Mouse (Mus musculus): ENCODE results near the gene BC051142.
"Not testable (repeated sequence)": the region's sequence is repeated elsewhere in the genome, so short reads cannot be mapped to it uniquely, and the experiment has no call there.

Gene BC051142

GRCm38 (mm10) chr17:34398058-34398710 is 436 bp upstream of the BC051142 start:
- DNase-seq (ENCODE audit: low spot score), result peak; percentile 62

DNA sequence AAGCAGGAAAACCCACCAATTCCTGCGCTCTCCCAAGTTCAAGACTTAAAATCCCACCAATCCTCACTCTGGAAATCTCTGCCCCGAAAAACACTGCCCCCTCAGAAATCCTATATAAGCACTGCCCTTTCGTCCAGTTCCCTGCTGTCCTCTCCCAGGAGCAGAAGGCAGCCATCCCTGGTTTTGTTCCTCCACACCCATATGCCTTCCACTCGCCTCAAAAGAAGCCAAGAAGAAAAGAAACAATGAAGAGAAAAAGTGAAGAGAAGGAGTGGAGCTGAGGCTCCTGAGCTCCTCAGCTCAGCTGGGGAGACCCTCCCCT is 735 bp downstream of the BC051142 start:
- no peak for DNase-seq (ENCODE audit: low spot score)

DNA sequence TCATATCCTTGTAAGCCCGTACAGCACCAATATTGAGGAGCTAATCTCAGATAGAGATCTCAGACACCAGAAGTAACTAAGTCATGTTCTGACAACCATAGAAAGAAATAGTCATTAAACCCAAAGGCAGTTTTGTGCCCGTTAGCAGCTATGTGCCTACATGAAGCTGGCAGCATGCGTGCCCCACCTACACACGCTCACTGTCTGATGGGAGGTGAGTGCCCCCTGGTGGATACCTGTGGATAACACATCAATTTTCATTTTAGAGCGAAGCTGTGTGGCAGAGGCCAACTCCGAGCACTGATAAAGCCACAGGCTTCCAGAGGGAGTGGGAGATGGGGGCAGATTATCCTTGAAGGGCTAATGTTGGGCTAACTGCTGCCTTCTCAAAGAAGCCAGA is 12.5 kb downstream of the BC051142 start:
- DNase-seq (ENCODE audit: low spot score), result peak; percentile 11

DNA sequence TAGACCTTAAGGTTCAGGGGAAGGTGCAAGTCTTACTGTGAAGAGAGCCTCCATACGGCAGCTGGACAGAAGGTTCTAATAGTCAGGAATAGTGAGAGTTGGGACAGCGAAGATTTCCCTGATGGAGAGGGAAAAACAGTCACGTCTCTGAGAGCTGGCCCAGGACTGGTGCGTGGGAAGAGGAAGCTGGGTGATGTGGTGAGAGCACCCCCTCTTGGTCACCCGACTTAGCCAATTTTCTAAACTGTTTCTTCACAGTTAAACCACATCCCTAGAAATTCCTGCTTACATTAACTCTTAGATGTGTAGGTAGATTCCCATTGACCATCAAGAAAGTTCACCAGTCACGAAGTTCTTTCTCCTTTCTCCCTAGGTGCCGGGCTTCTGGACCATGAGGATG is 21.4 kb downstream of the BC051142 start:
- no peak for DNase-seq (ENCODE audit: low spot score)

- DNase-seq (ENCODE audit: low spot score), result no peak
Observed at GRCm38 (mm10) chr17:34427597-34427996, 29.0 kb downstream of the BC051142 start.

- no peak for DNase-seq (ENCODE audit: low spot score)
Observed at GRCm38 (mm10) chr17:34437120-34437519, 38.5 kb downstream of the BC051142 start.

DNA sequence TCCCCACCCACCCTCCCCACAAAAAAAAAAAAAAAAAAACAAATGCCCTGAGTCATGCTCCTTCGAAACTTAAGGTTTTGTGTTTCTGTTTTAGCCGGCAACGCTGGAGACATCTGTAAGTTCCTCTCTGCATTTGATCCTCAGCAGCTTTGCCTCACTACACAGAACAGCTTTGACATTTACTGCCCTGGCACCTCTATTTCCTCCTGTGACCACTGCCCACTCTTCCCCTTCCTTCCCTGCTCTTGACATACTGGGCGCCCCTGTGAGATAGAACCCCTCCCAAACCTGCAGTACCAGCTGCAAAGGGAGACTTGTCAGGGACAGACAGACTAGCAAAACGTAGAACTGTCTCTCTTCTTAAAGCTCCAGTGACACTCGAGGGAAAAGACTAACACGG is 39.0 kb downstream of the BC051142 start:
- no peak for DNase-seq (ENCODE audit: low spot score)

DNA sequence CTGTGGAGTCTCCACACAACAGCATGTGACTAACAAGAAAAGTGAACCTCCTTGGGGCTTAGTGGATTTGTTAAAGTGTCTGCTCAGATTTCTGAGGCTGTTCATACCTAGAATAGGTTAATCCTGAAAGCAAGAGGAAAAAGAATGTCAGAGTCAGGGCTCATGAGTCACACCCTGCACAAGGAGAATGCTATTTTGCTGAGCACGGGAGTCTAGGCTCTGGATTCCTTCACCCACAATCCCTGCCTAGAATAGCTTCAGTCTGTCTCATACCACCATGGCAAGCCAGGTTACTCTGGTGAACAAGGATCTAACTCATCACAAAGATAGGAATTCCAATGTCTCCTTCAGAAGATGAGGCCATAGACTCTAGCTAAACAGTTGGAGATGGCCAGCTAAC is 40.0 kb downstream of the BC051142 start:
- no peak for DNase-seq (ENCODE audit: low spot score)

DNA sequence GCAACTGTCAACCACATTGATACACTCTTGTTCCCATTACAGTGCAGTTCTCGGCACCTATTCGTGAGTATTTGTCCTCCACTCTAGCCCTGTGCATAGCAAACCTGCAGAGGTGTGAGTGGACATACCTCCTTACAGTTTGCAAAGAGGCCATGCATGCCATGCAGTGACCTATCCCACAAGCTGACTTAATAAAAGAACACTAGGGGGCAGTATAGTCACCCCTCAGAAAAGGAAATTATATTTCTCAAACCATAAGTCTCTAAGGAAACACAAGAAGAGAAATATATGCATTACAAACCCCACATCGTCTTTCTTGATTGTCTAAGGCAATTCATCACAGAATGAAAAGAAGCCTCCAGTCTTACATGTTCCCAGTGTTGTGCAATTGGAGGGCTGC is 41.2 kb downstream of the BC051142 start:
- DNase-seq (ENCODE audit: low spot score), result peak; percentile 44

DNA sequence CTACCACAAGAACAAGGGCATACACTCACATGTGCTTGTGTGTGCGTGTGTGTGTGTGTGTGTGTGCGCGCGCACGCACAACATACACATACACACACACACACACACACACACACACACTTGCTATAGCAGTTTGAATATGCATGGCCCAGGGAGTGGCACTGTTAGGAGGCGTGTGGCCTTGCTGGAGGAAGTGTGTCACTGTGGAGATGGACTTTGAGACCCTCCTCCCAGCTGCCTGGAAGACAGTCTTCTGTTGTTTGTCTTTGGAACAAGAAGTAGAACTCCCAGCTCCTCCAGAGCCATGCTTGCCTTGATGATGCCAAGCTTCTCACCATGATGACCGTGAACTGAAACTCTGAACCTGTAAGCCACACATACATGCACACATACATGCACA is 43.4 kb downstream of the BC051142 start:
- no peak for DNase-seq (ENCODE audit: low spot score)

DNA sequence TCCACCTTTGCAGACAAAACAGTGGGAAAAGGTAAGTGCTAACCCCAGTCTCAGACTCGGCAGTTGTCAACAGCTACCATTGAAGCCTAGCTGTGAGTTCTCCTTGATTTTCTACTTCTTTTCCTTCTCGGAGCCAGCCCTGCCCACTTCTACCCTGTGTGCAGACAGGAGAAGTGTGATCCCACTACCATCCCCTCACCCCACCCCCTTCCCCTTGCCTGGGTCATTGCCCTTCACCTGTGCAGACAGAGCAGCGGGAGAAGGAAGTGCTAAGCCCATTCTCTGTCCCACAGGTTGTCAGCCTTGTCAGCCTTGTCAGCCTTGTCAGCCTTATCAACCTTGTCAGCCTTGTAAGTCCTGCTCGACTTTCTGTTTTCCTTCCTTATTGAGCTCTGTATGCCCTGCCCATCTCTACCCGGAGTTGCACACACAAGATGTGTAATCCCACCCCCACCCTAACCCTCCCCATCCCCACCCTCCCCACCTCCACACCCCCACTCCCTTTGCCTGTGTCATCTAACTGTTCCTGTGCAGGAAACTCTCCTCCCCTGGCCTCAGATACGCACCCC is 49.9 kb downstream of the BC051142 start:
- DNase-seq (ENCODE audit: low spot score), result no peak

- no peak for DNase-seq (ENCODE audit: low spot score)
Observed at GRCm38 (mm10) chr17:34457668-34458067, 59.0 kb downstream of the BC051142 start.

- DNase-seq (ENCODE audit: low spot score), result no peak
Observed at GRCm38 (mm10) chr17:34459255-34459654, 60.6 kb downstream of the BC051142 start.

DNA sequence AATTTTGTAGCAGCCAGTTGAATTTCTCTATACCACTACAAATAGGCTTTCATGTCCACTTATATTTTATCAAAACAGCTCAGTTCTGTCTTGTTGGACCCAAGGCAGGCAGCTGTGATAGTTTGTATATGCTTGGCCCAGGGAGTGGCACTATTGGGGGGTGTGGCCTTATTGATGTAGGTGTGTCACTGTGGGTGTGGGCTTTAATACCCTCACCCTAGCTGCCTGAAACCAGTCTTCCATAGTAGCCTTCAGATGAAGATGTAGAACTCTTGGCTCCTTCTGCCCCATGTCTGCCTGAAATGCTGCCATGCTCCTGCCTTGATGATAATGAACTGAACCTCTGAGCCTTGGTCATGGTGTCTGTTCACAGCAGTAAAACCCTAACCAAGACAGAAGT is 67.3 kb downstream of the BC051142 start:
- DNase-seq (ENCODE audit: low spot score), result not testable (repeated sequence)

- no peak for DNase-seq (ENCODE audit: low spot score)
Observed at GRCm38 (mm10) chr17:34470491-34470890, 71.9 kb downstream of the BC051142 start.

DNA sequence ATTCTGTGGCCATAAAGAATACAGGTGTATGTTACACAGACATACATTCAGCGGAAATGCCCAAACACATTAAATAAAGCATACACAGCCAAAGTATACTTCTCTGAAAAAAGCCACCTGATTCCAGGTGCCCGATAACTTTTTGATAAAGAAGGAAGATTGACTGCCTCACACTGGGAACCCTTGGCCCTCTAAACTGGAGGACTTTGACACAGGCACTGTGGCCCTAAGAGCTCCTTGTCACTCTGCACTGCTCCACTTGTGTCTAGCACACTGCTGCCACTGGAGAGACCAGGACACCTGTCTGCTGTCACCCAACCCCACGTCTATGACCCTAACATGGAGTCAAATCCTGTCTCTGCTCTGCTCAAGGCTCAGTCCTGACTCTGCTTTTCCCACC is 76.4 kb downstream of the BC051142 start:
- DNase-seq (ENCODE audit: low spot score), result no peak

- no peak for DNase-seq (ENCODE audit: low spot score)
Observed at GRCm38 (mm10) chr17:34476427-34476826, 77.8 kb downstream of the BC051142 start.

- DNase-seq (ENCODE audit: low spot score), result not testable (repeated sequence)
Observed at GRCm38 (mm10) chr17:34477238-34478013, 78.8 kb downstream of the BC051142 start, which contains the start of gene Btnl4. Btnl4 (minus strand) TSS chr17:34477318.

DNA sequence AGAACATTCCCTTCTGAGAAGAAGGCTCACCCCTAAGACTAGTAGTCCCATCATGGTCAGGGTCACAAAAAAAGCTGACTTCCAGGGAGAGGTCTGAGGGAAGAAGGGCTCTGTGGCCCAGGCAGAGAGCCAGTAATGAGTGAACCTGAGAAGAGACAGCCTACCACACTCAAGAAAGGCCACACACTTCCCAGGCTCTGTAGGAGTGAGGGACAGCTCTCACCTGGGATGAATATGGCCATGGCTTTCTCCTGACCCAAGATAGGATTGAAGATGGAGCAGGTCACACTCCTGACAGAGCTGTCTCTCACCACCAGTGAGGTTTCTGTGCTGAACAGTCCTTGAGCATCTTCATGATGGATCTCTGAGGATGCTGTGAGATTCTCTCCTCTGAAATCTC is 94.2 kb downstream of the BC051142 start:
- DNase-seq (ENCODE audit: low spot score), result no peak

DNA sequence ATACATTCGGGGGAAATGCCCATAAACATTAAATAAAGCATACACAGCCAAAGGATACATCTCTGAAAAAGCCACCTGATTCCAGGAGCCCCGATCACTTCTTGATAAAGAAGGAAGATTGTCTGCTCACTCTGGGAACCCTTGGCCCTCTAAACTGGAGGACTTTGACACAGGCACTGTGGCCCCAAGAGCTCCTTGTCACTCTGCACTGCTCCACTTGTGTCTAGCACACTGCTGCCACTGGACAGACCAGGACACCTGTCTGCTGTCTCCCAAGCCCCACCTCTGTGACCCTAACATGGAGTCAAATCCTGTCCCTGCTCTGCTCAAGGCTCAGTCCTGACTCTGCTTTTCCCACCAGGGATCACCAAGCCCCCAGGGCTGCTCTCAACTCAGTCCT is 96.5 kb downstream of the BC051142 start:
- peak; percentile 1 for DNase-seq (ENCODE audit: low spot score)

DNA sequence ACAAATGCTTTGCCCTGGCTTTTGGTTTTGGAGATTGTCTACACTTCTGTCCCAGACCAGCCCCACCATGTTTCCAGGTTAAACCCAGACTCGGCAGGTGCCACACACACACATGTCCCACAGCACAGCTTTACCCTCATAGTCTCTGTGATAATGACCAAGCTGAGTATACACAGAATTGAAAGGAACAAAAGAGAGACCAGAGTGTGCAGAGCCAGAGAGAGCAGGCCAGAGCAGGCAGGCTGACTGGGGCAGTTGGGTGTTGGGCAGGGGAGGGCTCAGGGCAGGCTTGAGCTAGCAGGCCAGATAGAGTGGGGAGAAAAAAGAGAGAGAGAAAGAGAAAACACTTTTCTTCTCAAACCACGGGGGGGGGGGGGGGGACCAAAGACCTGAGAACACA is 97.9 kb downstream of the BC051142 start:
- DNase-seq (ENCODE audit: low spot score), result no peak

- DNase-seq (ENCODE audit: low spot score), result not testable (repeated sequence)
Observed at GRCm38 (mm10) chr17:34497319-34497718, 98.7 kb downstream of the BC051142 start.

DNA sequence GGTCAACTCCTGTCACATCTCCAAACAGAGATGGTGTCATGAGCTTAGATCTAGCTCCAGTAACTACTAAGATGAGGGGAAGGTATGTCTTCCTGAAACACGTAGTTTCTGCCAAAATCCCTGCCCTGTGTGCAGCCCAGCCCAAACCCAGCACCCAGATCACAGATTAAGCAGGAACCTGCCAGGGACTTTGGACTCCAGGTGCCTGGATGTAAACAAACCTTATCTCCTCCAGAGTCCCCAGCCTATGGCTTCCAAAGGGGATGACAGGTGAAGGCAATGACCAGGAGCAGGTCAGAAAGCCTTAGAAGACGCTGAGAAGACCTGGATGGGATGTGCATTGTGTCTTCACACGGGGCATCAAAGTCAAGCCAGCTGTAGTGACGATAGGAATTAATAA is 99.1 kb downstream of the BC051142 start:
- not testable (repeated sequence) for DNase-seq (ENCODE audit: low spot score)
